Mouse (Mus musculus) spleen, adult 2 months (tissue): ENCODE measurements at regions not wholly inside any gene's neighbourhood (a gene's known extent, or its start where the extent isn't known, plus 50 kb on each side); places are given as distances from the start of the nearest gene placed in this dataset.

Source experiments
- CTCF ChIP-seq: fragments of 200-500 bp; IDR thresholded peaks from 2 replicates; pipeline ENCODE4 v1.5.1; 2011; ENCODE audit warnings: mild to moderate bottlenecking, inconsistent platforms; ENCODE audit not compliant: insufficient read depth, insufficient read length, insufficient replicate concordance; ENCODE audit errors: extremely low read depth
- POLR2A ChIP-seq: fragments of 200-500 bp; IDR thresholded peaks from 2 replicates; pipeline ENCODE4 v1.6.1; 2011; ENCODE audit warnings: low read depth, low read length, inconsistent platforms

- TF ChIP-seq CTCF (no peak), POLR2A (no peak)
Observed at GRCm38 (mm10) chr12:71393752-71394151, 84.1 kb downstream of the Dact1 start.
